Mouse (Mus musculus) thymus, adult 2 months (tissue): ENCODE measurements around the gene Apeh. TPM values are rescaled to one million over a fixed set of nuclear protein-coding genes. Genes with fewer than 3 reads are reported as not detected.

ENCODE experiments used
- DNase-seq: peaks from one replicate; pipeline ENCODE4 v3.0.0; 2021
- H3K27ac ChIP-seq: fragments of 200-500 bp; 2 replicates; pipeline ENCODE4 v1.5.1; 2012; ENCODE audit warnings: low read length, control low read depth; ENCODE audit not compliant: control insufficient read depth, insufficient read depth
- H3K27me3 ChIP-seq: fragments of 200-500 bp; 2 replicates; pipeline ENCODE4 v1.6.1; 2012; ENCODE audit warnings: mild to moderate bottlenecking, low read length, moderate library complexity, mixed read lengths; ENCODE audit not compliant: control insufficient read depth, insufficient read depth
- H3K36me3 ChIP-seq: fragments of 200-500 bp; 2 replicates; pipeline ENCODE4 v1.6.1; 2012; ENCODE audit warnings: mild to moderate bottlenecking, low read length, moderate library complexity; ENCODE audit not compliant: control insufficient read depth, insufficient read depth
- H3K4me1 ChIP-seq: fragments of 200-500 bp; replicated peaks from 2 replicates; pipeline ENCODE4 v1.6.1; 2012; ENCODE audit warnings: low read length; ENCODE audit not compliant: control insufficient read depth, insufficient read depth
- H3K4me3 ChIP-seq: fragments of 200-500 bp; 2 replicates; pipeline ENCODE4 v1.5.1; 2012; ENCODE audit warnings: mild to moderate bottlenecking, low read length, control low read depth, moderate library complexity; ENCODE audit not compliant: control insufficient read depth, insufficient read depth
- CTCF ChIP-seq: fragments of 200-500 bp; IDR thresholded peaks from 2 replicates; pipeline ENCODE4 v1.5.1; 2012; ENCODE audit warnings: mild to moderate bottlenecking, control low read depth, low read length, moderate library complexity, borderline replicate concordance; ENCODE audit not compliant: control insufficient read depth, poor library complexity, insufficient read depth; ENCODE audit errors: extremely low read depth
- POLR2A ChIP-seq: fragments of 200-500 bp; IDR thresholded peaks from 2 replicates; pipeline ENCODE4 v1.6.1; 2012; ENCODE audit warnings: mild to moderate bottlenecking, low read length, control low read depth, moderate library complexity; ENCODE audit not compliant: control insufficient read depth, poor library complexity, insufficient read depth; ENCODE audit errors: extremely low read depth
- WGBS: fragments of 180-500 bp; shearing (Covaris S2); methylation state at CpG from one replicate; pipeline ENCODE4 v1.1.7; 2018; 5-methylcytosine and 5-hydroxymethylcytosine counted together
- polyA plus RNA-seq: library from polyadenylated mRNA; depleted of rRNA; stranded (reverse); fragments of >200 nt; gene quantifications from 2 replicates; pipeline ENCODE4 v1.2.3, GENCODE M21; 2012

Apeh gene
- polyA plus RNA-seq, 1 experiment: 163 TPM

- Histone ChIP-seq H3K4me3 (no peak overlapping the region), H3K4me1 (peaks cover 18% of the 10 kb centered on the region), H3K27me3 (no peaks in the 10 kb centered on the region), H3K36me3 (peaks cover 9% of the 10 kb centered on the region), H3K27ac (no peak overlapping the region)
- DNase-seq: no peak
- 97% methylated on average over 15 of the region's 15 CpGs for WGBS
- TF ChIP-seq CTCF (no peak), POLR2A (no peak)
These were observed 43.0 kb downstream of the Apeh start for GRCm38 (mm10) chr9:108051184-108051930.

GRCm38 (mm10) chr9:108049561-108050251 lies 44.7 kb downstream of the Apeh start:
- 46% methylated on average over 15 of the region's 15 CpGs for WGBS
- H3K4me1 ChIP-seq: peaks cover 18% of the 10 kb centered on the region

GRCm38 (mm10) chr9:108049016-108049455 lies 45.4 kb downstream of the Apeh start, which contains the start of gene Gmppb:
Gene Gmppb (plus strand): TSS chr9:108049242.
- no peak within 1 kb of the TSS for H3K27ac ChIP-seq
- TF ChIP-seq CTCF (no peak; the same call in 1 of the 2 replicates), POLR2A (peak; percentile 61)
- H3K4me1 ChIP-seq: peaks cover 18% of the 10 kb centered on the region
- peaks cover 21% of the 10 kb centered on the region for H3K36me3 ChIP-seq
- WGBS: 0% methylated on average over 37 of the region's 39 CpGs
- peak; percentile 91 for DNase-seq
- H3K4me3 ChIP-seq: peak within 1 kb of the TSS; percentile 58
- no peaks in the 10 kb centered on the region for H3K27me3 ChIP-seq

More at GRCm38 (mm10) chr9:108049561-108050251, 44.7 kb downstream of the Apeh start:
- H3K27me3 ChIP-seq: no peaks in the 10 kb centered on the region
- H3K4me3 ChIP-seq: peak overlapping the region; percentile 58
- no peak overlapping the region for H3K27ac ChIP-seq
- DNase-seq: peak; percentile 13
- no peak for TF ChIP-seq POLR2A
- no peak for TF ChIP-seq CTCF
- peaks cover 18% of the 10 kb centered on the region for H3K36me3 ChIP-seq

- WGBS: 3% methylated on average over 19 of the region's 19 CpGs
- H3K27ac ChIP-seq: no peak overlapping the region
- H3K4me3 ChIP-seq: peak overlapping the region; percentile 29
- no peak for TF ChIP-seq POLR2A
- no peak for TF ChIP-seq CTCF
- H3K36me3 ChIP-seq: peaks cover 21% of the 10 kb centered on the region
- H3K27me3 ChIP-seq: no peaks in the 10 kb centered on the region
- DNase-seq: no peak
- H3K4me1 ChIP-seq: peaks cover 18% of the 10 kb centered on the region
These were observed 45.8 kb downstream of the Apeh start for GRCm38 (mm10) chr9:108048566-108048955.

- Histone ChIP-seq H3K4me3 (no peak overlapping the region), H3K27ac (no peak overlapping the region), H3K36me3 (peaks cover 23% of the 10 kb centered on the region), H3K4me1 (peaks cover 14% of the 10 kb centered on the region), H3K27me3 (no peaks in the 10 kb centered on the region)
- DNase-seq: no peak
- WGBS: 75% methylated on average over 17 of the region's 17 CpGs
- no peak for TF ChIP-seq POLR2A
- no peak for TF ChIP-seq CTCF
These were observed 46.5 kb downstream of the Apeh start for GRCm38 (mm10) chr9:108047601-108048565.

GRCm38 (mm10) chr9:108046582-108046981 lies 47.8 kb downstream of the Apeh start:
- H3K27me3 ChIP-seq: no peaks in the 10 kb centered on the region
- H3K36me3 ChIP-seq: peaks cover 34% of the 10 kb centered on the region
- no peak overlapping the region for H3K27ac ChIP-seq
- H3K4me1 ChIP-seq: peaks cover 14% of the 10 kb centered on the region
- no peak overlapping the region for H3K4me3 ChIP-seq
- DNase-seq: no peak
- 91% methylated on average over 4 of the region's 4 CpGs for WGBS
- TF ChIP-seq POLR2A (no peak), CTCF (no peak)
